In the genomic region with DNA sequence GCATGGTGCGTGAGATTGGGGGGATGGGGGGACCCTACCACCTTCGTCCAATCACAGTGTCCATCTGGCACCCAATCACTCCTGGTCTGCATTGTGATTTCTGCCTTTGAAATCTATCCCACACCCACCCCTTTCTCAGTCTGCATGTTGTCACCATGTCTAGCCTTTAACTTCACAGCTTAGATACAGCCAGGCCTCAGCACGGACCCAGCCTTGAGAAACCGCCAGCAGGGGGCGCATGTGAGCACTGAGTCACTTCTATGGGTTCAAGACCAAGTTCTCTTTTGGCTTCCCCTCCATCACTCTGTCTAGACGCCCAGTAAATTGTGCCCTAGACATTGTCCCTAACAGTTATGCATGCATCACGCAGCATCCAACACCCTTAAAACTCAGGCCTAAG, we compare ENCODE assay signal across 9 mouse cellular contexts. TPM values are rescaled to one million over a fixed set of nuclear protein-coding genes. Genes with fewer than 3 reads are reported as not detected.
DNase-seq lines count a peak whose midpoint lies in the region; ATAC-seq and TF ChIP-seq lines count a peak whose summit lies in the region.
"Had no signal": no experiment of that assay in that cellular context is flagged by ENCODE, and none has a peak within 500 bp of the region (broad histone marks: within the 10 kb centered on the region; RNA-seq: fewer than 3 reads in every experiment).

No protein-coding gene starts in this region.

- H3K27ac ChIP-seq in bone marrow macrophage, adult 2 months (ENCODE audit: insufficient read depth, low read depth, low read length), result no peak overlapping the region
- H3K27ac ChIP-seq in forebrain, embryonic 12.5 days, result no peak overlapping the region
- H3K27ac ChIP-seq: midbrain, embryonic 12.5 days had no signal

- H3K9me3 ChIP-seq in forebrain, embryonic 12.5 days, result no peaks in the 10 kb centered on the region
- H3K9me3 ChIP-seq: midbrain, embryonic 12.5 days had no signal

- intact Hi-C loops in left cerebral cortex, postnatal 25 days (cut with DNase I), result loop anchor here (2.0 kb wide), 1 partner anchor 27 kb away; no protein-coding TSS in a partner anchor

- no peak overlapping the region for H3K4me2 ChIP-seq in forebrain, embryonic 12.5 days
- H3K4me2 ChIP-seq: midbrain, embryonic 12.5 days had no signal

- peak; percentile 94 for TF ChIP-seq CTCF in bone marrow macrophage, adult 2 months (IDR thresholded peaks at IDR 0.05; ENCODE audit: low read depth, low read length)

- 41% methylated on average over 7 of the region's 7 CpGs for WGBS in forebrain, embryonic 12.5 days
- WGBS in large intestine, adult 2 months, result 38% methylated on average over 7 of the region's 7 CpGs

- peak; percentile 66 to 67 for DNase-seq in left cerebral cortex, adult 18-20 months (ENCODE audit: low spot score in 2 of 2)
- DNase-seq in left cerebral cortex, postnatal 25 days (ENCODE audit: low spot score in 2 of 2), result no peak
- peak; percentile 85 for DNase-seq in ES-CJ7 (ENCODE audit: low read depth, low spot score)
- DNase-seq in large intestine, adult 2 months (ENCODE audit: low read depth, low spot score), result peak; percentile 42
- peak; percentile 80 for DNase-seq in retina, embryonic 14.5 days (ENCODE audit: low spot score)
- no peak for DNase-seq in yolk sac, embryonic 10.5 days (ENCODE audit: low spot score)

- peaks cover 8% of the 10 kb centered on the region; the same call in 1 of the 2 replicates for H3K36me3 ChIP-seq in forebrain, embryonic 12.5 days (replicated peaks)

- no peak overlapping the region for H3K9ac ChIP-seq in forebrain, embryonic 12.5 days
- H3K9ac ChIP-seq: midbrain, embryonic 12.5 days had no signal

- peaks cover 28% of the 10 kb centered on the region for H3K27me3 ChIP-seq in forebrain, embryonic 12.5 days

- TF ChIP-seq POLR2A in bone marrow macrophage, adult 2 months (IDR thresholded peaks at IDR 0.05; ENCODE audit: borderline replicate concordance, low read depth, low read length), result no peak

- H3K4me3 ChIP-seq in bone marrow macrophage, adult 2 months (ENCODE audit: insufficient read depth, low read length), result no peak overlapping the region
- H3K4me3 ChIP-seq in forebrain, embryonic 12.5 days (replicated peaks), result no peak overlapping the region
- H3K4me3 ChIP-seq: midbrain, embryonic 12.5 days had no signal

- ATAC-seq in forebrain, embryonic 12.5 days (ENCODE audit: low FRiP score), result 0 out of 2 replicates have a peak, but pooled peaks have one; percentile 24

- H3K4me1 ChIP-seq in bone marrow macrophage, adult 2 months (ENCODE audit: control insufficient read depth, insufficient read depth, low read length), result 0 out of 2 replicates have a peak, but pooled peaks cover 2% of the 10 kb centered on the region
- H3K4me1 ChIP-seq in forebrain, embryonic 12.5 days, result peaks cover 15% of the 10 kb centered on the region

RNA-seq across cellular contexts. Expression of gene Sema6b, which starts 8.3 kb away (rescaled TPM):
- total RNA-seq in left cerebral cortex, adult 18-20 months (2021), result 100 to 1,000 TPM; 116 to 117 TPM
- 100 to 1,000 TPM; 131 TPM for total RNA-seq in left cerebral cortex, postnatal 25 days (2021)
- polyA plus RNA-seq in bone marrow macrophage, adult 2 months (2012; ENCODE audit: insufficient read depth, insufficient read length, missing spikeins), result 7.8 and 8.1 TPM in 2 replicates
- 4.8 and 5.4 TPM in 2 replicates for polyA plus RNA-seq in forebrain, embryonic 12.5 days (2016; fragmentation: Nextera tagmentation; extraction: Ambion mirVana)
- 3.3 and 3.5 TPM in 2 replicates for polyA plus RNA-seq in large intestine, adult 2 months (2012; rRNA removed)

RNA-seq across cellular contexts. Expression of gene Lrg1, which starts 10.0 kb away (rescaled TPM):
- total RNA-seq in left cerebral cortex, adult 18-20 months (2021), result 1 to 10 TPM; 1.8 to 3.6 TPM
- 1 to 10 TPM; 3.1 to 3.5 TPM for total RNA-seq in left cerebral cortex, postnatal 25 days (2021)
- polyA plus RNA-seq in bone marrow macrophage, adult 2 months (2012; ENCODE audit: insufficient read depth, insufficient read length, missing spikeins), result not detected in 2 replicates
- 0.18 and 0.27 TPM in 2 replicates for polyA plus RNA-seq in forebrain, embryonic 12.5 days (2016; fragmentation: Nextera tagmentation; extraction: Ambion mirVana)
- 13.0 and 29.5 TPM in 2 replicates for polyA plus RNA-seq in large intestine, adult 2 months (2012; rRNA removed)

RNA-seq across cellular contexts. Expression of gene Plin5, which starts 14.4 kb away (rescaled TPM):
- under 1 TPM; 0.37 to 0.60 TPM for total RNA-seq in left cerebral cortex, adult 18-20 months (2021)
- under 1 TPM; 0.64 to 0.87 TPM for total RNA-seq in left cerebral cortex, postnatal 25 days (2021)
- polyA plus RNA-seq in bone marrow macrophage, adult 2 months (2012; ENCODE audit: insufficient read depth, insufficient read length, missing spikeins), result not detected in 2 replicates
- polyA plus RNA-seq in forebrain, embryonic 12.5 days (2016; fragmentation: Nextera tagmentation; extraction: Ambion mirVana), result 0.22 TPM in 1 of 2 replicates, not detected in the other
- polyA plus RNA-seq in large intestine, adult 2 months (2012; rRNA removed), result 0.27 and 0.49 TPM in 2 replicates

RNA-seq across cellular contexts. Expression of gene Plin4, which starts 22.2 kb away (rescaled TPM):
- total RNA-seq in left cerebral cortex, adult 18-20 months (2021), result 1 to 10 TPM; 2.6 to 3.4 TPM
- total RNA-seq in left cerebral cortex, postnatal 25 days (2021), result 1 to 10 TPM; 1.4 to 1.6 TPM
- polyA plus RNA-seq in bone marrow macrophage, adult 2 months (2012; ENCODE audit: insufficient read depth, insufficient read length, missing spikeins), result 0.16 TPM in 1 of 2 replicates, not detected in the other
- polyA plus RNA-seq in forebrain, embryonic 12.5 days (2016; fragmentation: Nextera tagmentation; extraction: Ambion mirVana), result 0.06 and 0.18 TPM in 2 replicates
- 12.9 and 18.1 TPM in 2 replicates for polyA plus RNA-seq in large intestine, adult 2 months (2012; rRNA removed)

RNA-seq across cellular contexts. Expression of gene Tnfaip8l1, which starts 30.5 kb away (rescaled TPM):
- total RNA-seq in left cerebral cortex, adult 18-20 months (2021), result 1 to 10 TPM; 6.8 to 7.9 TPM
- total RNA-seq in left cerebral cortex, postnatal 25 days (2021), result 1 to 10 TPM; 7.8 to 8.9 TPM
- 4.7 and 5.4 TPM in 2 replicates for polyA plus RNA-seq in bone marrow macrophage, adult 2 months (2012; ENCODE audit: insufficient read depth, insufficient read length, missing spikeins)
- 7.5 TPM in 2 replicates for polyA plus RNA-seq in forebrain, embryonic 12.5 days (2016; fragmentation: Nextera tagmentation; extraction: Ambion mirVana)
- 11.3 and 13.6 TPM in 2 replicates for polyA plus RNA-seq in large intestine, adult 2 months (2012; rRNA removed)

Comparison
In these comparisons a context has a peak if more than half of its experiments do, and no peak if none do; other contexts are left out.
1. DNase-seq: peak in left cerebral cortex, adult 18-20 months (2 of 2), ES-CJ7 (single experiment), large intestine, adult 2 months (single experiment) and retina, embryonic 14.5 days (single experiment); none in left cerebral cortex, postnatal 25 days (0 of 2) and yolk sac, embryonic 10.5 days (single experiment).
2. RNA of gene Lrg1, which starts 10.0 kb away (polyA plus RNA-seq): 13.0 to 29.5 TPM in large intestine, adult 2 months; 0.18 to 0.27 TPM in forebrain, embryonic 12.5 days and not detected in bone marrow macrophage, adult 2 months; every median in the first group is over 10 times any median in the second.